Mouse (Mus musculus) erythroid progenitor cell, adult 5-6 weeks (primary cell): ENCODE results near the gene Sycn. TPM values are rescaled to one million over a fixed set of nuclear protein-coding genes. Genes with fewer than 3 reads are reported as not detected.
"Not testable (repeated sequence)": the region's sequence is repeated elsewhere in the genome, so short reads cannot be mapped to it uniquely, and the experiment has no call there.

ENCODE experiments used
- ATAC-seq: replicated peaks from 2 replicates; pipeline ENCODE4 v1.8.0; 2016; ENCODE audit warnings: moderate number of reproducible peaks, mild to moderate bottlenecking, moderate TSS enrichment, inconsistent platforms; ENCODE audit not compliant: poor library complexity, low FRiP score, severe bottlenecking
- total RNA-seq, 2 experiments: library from RNA; stranded (forward) in 1 of 2; stranded (reverse) in 1 of 2; fragments of 150-400 nt in 1 of 2; fragments of 186-747, 209-891 nt in 1 of 2; gene quantifications; 2 replicates each; pipeline versions ENCODE4 v1.2.3 to v1.2.4; 2015 to 2017; ENCODE audit warnings: low replicate concordance in 2 of 2

Sycn gene
- total RNA-seq (2015; ENCODE audit: low replicate concordance) (not detected in 2 replicates), total RNA-seq (2017; ENCODE audit: low replicate concordance) (not detected in 2 replicates)

DNA sequence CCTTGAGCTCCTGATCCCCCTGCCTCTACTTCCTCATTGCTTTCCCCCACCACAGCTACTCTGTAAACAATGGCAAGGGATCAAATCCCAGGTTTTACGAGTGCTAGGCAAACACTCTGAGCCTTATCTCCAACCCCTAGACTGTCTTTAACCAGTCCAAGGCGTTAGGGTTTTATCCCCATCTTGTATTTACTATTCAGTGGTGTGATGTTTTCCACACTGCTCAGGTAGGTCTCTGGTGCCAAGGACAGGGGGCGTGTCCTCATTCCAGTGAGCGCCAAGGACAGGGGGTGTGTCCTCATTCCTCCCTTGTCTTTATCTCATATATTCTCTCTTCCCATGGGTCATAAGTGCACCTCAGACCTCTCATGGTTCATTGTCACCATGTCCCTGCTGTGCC, at the start of gene Sycn:
Gene Sycn (plus strand): TSS at position 360 of the 400 bp plus-strand sequence.
- ATAC-seq, result no peak

DNA sequence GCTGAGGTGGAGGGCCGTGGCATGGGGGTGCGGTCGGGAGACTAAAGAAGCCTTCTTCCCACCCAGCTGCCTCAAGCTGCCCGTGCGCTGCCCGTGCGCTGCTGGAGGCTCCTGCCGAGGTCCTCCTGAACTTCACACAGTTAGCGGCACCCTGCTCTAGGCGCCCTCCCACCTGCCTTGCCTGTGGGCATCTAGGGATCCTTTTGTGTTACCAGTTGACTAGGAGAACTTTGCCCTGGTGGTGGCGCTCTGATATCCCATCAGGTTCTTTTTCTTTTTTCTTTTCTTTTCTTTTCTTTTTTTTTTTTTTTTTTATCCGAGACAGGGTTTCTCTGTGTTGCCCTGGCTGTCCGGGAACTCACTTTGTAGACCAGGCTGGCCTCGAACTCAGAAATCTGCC, 49.8 kb upstream of the Sycn start:
- ATAC-seq, result no peak

DNA sequence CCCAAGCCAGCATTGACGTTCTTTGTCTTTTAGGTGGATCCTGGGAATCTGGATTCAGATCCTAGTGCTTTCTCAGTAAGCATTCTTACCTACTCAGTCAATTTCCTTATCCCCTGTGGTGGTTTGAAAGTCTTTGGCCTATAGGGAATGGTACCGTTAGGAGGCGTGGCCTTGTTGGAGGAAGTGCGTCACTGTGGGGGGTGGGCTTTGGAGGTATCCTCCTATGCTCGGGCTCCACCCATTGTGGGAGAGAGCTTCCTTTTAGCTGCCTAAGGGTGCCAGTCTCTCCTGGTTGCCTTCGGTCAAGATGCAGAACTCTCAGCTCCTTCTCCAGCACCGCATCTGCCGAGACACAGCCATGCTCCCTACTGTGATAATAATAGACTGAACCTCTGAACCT, 48.4 kb upstream of the Sycn start:
- no peak for ATAC-seq

DNA sequence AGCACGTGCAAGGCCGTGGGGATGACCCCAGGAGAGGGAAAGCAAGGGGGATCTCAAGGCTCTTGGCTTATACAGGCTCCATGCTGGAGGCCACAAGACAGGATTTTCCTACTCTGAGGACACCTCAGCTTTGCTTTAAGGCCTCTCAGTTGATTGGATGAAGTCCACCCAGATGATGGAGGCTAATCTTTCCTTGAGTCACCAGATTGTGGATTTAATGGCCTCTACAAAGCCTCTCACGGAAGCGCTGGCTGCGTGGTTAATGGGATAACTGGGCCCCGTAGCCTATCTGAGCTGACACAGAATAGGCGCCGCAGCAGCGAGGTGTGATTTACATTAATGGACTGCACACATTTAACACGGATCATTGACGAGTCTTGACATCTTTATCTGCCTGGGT, 45.3 kb upstream of the Sycn start:
- ATAC-seq, result no peak

DNA sequence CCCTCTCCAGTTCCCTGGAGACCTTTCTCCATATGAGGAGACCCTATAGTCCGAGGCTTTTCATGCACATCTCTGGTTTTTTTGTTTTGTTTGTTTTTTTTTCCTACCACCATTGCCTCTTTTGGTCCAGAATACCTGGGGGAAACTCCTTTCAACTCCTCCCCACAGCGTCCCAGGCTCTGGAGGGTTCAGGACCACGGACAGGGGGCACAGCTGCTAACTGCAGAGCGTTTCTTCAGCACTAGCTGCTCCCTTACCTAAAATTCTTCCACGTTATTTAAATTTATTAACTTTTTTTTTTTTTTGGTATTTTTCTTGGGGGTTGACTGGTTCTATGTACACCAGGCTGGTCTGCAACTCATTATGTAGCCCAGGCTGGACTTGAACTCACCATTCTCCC, 35.1 kb upstream of the Sycn start:
- ATAC-seq, result no peak

DNA sequence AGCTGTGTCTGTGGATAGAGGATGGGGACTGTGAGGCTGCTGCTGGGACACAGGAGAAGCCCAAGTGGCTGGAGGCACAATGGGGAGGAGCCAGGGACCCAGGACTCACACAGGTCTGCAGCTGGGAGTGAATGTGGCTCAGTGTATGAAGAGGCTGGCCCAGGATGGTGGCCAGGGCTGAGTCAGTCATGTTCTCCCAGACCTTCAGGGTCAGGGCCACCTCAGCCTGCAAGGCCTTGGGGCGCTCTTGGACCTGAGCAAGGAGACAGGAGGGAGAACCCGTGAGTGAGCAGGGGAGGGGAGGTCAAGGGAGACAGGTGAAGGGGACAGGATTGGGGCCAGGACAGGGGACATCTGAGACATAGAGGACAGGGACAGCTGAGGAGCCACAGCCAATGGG, 31.6 kb upstream of the Sycn start:
- ATAC-seq, result not testable (repeated sequence)

DNA sequence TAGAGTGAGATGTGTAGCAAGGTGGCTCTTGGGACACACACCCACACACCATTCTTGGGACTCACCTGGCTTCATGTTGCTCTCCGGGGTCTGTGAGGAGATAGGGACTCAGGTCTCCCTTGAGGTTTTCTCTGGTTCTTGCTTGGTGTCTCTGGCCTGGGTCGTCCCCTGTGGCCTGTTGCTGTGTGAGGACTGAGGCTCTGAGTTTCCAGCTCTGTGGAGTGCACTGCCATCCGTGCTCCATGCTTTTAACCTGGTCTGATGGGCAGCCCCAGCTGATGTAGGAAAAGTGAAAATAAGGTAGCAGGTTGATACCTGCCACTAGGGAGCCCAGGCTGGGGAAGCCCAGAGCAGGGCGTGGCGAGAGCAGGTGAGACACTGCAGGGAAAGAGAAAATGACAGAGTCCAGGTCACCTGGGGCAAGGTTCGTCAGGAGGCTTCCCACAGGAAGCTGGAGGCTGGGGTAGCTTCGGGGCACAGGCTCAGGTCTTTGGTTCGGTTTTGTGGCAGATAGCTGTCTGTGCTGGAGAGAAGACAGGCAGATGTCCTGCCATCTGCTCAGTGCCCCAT, 30.2 kb upstream of the Sycn start, which contains the start of gene Ifnl2:
Gene Ifnl2 (minus strand): TSS at position 51 of the 570 bp plus-strand sequence.
- ATAC-seq, result 0 out of 2 replicates have a peak, but pooled peaks have one; percentile 25

DNA sequence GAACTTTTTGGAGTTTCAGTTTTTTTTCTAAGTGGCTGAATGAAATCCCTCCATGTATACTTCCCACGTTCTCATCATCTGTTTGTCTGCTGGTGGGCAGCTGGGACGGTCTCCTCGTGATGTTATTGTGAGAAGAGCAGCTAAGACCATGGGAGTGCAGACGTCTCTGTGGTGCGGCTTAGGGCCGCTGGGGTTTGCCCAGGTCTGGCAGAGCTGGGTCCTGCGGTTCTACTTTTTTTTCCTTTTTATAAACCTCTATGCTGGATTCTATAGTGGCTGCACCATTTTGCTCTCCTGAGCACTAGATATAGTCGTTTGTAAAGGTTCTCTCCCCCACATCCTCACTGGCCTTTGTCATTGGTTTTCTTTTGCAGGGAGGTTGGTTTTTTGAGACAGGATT, 29.2 kb upstream of the Sycn start:
- ATAC-seq, result no peak

DNA sequence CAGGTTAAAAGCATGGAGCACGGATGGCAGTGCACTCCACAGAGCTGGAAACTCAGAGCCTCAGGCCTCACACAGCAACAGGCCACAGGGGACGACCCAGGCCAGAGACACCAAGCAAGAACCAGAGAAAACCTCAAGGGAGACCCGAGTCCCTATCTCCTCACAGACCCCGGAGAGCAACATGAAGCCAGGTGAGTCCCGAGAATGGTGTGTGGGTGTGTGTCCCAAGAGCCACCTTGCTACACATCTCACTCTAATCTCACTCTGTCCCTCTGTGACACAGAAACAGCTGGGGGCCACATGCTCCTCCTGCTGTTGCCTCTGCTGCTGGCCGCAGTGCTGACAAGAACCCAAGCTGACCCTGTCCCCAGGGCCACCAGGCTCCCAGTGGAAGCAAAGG, 18.1 kb upstream of the Sycn start, which contains the start of gene Ifnl3:
Gene Ifnl3 (plus strand): TSS at position 301 of the 400 bp plus-strand sequence.
- 0 out of 2 replicates have a peak, but pooled peaks have one; percentile 16 for ATAC-seq

DNA sequence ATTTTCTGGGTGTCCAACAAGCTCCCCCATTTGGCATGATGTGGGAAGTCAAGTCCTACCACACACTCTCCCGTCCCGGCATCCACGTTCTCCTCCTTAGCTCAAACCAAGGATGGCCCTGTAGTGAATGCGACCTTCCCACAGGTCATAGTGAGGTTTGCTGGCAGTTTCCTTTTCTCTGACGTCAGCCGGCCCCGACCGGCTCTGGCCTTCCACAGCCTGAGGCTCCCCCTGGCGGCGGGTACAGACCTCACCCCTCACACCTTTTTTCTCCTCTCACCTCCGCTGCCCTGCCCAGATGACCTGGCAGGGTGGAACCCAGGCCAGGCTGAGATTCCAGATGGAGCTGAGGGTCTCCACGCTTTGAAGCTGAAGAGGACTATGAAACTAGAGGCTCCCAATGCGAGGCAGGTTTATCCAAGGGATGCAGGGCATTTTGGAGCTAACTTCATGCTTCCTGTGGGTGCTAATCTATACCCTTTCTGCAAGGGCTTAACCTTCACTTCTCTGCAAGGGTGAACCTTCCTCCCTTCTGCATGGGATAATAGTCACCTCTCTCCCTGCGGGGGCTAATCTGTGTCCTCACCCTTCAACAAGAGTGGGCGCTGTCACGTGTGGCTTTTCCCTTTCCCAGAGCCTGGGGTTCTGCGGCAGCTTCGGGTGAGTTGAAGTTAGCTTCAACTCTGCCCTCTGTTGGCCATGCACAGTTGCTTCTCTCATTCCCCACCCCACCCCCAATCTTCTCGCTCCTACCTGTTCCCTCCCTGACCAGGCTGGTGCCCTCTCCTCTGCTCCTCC, 12.6 kb upstream of the Sycn start:
- ATAC-seq, result peak; percentile 81

DNA sequence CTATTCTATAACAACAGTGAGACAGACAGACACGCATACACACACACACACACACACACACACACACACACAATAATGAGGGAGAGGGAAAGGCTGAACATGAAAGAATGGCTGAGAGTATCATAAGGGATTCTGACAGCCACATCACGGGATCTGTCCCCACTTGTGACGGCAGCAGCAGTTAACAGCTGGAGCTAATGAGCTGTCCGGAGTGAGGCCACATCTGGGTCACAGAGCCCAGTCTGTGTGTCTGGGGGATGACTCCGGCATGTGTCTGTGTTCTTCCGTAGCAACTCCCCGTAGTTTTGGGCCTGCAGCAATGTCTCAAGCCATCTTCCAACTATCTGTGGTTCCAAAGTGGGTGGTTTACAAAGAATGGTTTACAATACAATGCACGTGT, 8.7 kb upstream of the Sycn start:
- no peak for ATAC-seq

DNA sequence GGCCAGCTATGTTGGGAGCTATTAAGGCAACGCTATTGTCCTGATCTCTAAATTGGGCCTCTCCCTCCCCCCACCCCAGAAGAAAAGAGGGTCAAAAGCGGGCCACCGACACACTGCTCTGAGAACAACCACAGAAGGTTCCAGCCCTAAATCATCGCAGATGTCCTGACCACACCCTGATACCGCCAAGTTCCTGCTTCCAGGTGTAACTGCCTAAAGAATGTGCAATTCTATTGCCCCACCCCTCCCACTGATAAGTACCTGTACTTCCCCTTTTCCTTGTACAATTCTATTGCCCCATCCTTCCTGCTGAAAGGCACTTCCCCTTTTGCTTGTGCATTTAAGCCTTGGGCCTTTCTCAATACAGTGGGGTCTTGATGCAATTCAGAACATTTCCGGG, 1.8 kb upstream of the Sycn start:
- ATAC-seq, result not testable (repeated sequence)

DNA sequence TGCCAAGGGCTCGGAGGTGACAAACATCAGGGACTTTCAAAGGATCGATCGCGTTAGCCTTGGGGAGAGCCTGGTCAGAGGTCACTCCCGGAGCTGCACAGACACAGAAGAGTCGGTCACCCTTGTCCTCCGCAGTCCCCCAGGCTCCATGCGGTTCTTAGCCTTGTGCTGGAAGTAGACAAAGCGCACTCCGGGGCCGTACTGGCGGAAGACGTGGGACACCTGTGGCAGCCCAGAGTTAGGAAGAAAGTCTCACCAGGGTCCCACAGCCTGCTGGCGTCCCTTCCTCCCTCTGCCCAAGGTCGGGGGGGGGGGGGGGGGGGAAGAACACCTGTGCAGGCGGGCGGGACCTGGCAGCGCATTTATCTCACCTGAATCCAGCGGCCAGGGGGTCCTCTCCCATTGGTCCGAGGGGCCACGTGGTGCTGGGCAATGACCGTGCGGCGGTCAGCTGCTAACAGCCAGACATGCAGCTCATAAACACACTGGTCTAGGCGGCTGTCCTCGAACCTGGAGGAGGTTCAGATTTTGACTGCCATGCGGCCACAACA, 3.4 kb downstream of the Sycn start:
- ATAC-seq, result no peak

DNA sequence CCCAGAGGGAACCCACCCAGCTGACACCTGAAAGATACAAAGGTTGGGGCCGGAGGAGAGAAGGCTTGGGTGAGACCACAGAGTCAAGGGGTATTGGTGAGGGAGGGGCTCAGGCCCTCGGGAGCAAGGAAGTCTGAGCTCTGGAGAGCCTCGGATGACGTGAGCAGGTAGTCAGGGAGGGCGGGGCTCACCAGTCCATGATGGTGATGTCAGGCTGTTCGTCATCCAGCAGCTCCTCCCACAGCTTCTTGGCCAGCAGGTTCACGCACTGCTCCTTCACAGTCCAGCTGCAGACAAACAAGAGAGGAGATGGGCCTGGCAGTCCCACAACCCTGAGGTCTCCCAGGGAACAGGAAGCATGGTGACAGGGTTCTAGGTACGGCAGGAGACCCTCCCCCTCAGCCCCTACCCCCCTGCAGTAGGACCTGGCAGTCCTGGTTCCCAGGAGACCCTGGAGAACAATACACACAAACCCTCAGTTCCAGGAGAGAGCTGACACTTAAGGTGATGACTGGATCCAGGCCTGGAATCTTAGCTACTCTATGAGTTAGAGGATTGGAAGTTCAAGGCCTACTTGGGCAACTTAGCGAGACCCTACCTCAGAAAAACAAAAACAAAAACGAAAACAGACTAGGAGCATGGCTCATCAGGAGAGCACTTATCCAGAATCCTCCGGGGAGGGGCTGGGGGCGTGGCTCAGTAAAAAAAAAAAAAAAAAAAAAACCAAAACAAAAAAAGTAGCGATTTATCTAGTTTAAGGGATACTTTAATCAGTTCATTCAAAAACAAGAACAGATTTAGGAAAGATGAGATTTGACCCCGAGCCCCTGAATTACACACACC, 4.6 kb downstream of the Sycn start:
- ATAC-seq, result no peak

DNA sequence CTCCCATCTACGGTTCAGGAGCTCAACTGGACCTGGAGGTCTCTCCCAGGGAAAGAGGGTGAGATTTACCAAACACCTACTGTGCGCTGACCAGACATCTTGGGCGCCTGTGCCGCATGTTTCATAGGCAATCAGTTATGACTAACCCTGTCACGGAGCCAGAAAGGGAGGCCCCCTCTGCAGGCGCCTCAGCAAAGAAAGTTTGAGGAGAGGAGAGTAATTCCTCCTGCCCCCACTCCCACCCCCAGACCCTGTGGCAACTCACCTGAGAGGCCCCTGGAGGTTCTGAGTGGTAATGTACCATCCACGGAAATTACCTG, 5.2 kb downstream of the Sycn start:
- no peak for ATAC-seq

DNA sequence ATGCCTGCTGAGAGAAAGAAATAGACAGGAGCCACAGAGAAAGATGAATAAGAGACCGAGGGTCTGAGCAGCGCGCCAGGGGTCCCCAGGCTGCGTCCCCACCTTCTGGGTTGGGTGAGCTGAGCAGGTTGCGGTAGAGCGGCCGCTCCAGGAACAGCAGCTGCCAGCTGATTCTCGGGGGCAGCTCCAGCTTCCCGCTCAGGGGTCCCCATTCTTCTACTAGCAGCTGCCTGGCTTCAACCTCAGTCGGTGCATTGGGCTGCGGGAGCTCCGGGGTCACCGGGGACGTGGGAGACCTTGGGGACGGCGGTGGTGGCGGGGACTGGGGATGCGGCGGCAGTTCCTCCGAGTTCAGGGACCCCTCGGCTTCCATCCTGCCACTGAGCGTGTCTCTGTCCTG, 6.0 kb downstream of the Sycn start:
- no peak for ATAC-seq

DNA sequence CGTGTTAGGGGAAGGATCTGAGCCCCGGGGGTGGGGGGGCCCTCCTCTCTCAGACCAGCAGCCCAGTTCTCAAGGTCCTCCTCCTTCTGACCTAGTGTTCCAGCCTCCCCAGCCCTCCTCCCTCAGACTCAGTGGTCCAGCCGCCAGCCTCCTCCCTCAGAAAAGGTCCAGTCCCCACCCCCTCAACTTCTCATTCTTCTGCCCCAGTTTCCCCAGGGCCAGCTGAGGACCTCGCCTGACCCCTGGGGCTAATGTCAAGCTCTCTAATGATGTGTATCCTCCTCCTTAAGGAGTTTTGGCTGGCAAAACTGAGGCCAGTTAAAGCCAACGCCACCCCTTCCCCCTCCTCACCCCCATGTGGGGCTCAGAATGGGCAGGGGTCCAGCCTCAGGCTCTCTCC, 6.5 kb downstream of the Sycn start, which contains the start of gene Nccrp1:
Gene Nccrp1 (minus strand): TSS at position 101 of the 400 bp plus-strand sequence.
- ATAC-seq, result 0 out of 2 replicates have a peak, but pooled peaks have one; percentile 13

DNA sequence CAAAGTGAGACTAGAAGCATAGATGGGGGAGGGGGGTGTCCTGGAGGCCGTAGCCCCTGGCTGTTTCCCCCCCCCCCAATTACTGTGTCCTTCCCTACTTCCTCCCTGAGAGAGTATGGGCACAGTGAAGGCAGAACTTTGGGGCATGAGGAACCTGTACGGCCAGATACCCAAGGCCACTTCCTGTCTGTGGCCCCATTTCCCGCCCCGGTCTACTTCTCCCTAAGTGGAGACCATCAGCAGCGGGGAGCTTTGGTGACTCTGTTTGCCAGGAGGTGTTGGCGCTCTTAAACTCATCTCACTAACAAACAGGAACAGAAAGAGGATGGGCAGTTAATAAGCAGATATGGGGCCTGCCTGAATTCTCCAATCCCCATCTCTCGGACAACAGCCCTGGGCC, 6.9 kb downstream of the Sycn start:
- ATAC-seq, result no peak

DNA sequence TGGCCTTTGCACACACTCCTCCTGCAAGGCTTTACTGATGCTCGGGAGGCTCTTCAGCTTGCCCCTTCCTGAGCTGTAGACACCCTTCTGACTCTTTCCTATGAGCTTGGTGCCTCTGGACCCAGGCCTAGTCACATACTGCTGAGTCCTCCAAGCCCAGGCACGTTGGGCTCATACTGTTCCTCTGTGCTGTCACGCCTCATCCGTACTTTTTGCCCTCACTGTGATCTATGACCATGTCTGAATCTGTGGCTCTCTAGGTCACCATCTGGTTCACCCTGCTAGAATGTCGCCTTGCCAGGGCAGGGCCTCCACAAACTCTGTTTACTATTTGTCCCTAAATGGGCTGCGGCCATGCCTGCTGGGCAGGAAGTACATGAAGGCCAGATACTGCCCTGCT, 12.4 kb downstream of the Sycn start:
- ATAC-seq, result no peak

DNA sequence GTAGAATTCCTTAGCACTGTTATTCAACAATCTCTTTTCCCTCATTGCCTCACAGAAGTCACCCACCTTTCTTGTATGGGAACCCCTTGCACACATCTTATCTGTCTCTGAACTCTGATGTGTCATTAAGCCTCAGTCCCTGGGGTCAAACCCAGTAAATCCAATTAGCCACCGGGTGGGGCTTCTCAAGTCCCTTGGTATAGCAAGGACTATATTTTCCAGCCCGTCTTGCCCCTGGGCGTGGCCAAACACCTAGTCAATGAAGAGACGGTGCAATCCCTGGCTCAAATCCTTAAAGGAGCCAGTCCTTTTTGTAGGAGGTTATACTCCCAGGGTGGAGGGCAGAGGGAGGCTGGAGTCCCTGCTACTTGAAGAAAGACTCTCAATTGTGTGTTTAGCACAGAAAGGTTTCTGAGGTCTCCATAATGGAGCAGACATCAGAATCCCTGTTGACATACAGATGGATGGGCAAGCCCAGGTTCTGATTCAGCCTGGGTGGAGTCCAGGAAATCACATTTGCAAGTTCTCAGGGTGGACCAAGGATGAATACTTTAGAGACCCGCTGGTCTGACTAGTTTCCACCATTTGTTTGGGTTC, 15.4 kb downstream of the Sycn start:
- ATAC-seq, result no peak
